Mouse (Mus musculus): ENCODE measurements around the gene Pik3cd.
"Not testable (repeated sequence)": the region's sequence is repeated elsewhere in the genome, so short reads cannot be mapped to it uniquely, and the experiment has no call there.

Pik3cd gene

GRCm38 (mm10) chr4:149650493-149651193 is 51.7 kb downstream of the Pik3cd start:
- peak; percentile 72 for DNase-seq (ENCODE audit: inconsistent ontology term)

DNA sequence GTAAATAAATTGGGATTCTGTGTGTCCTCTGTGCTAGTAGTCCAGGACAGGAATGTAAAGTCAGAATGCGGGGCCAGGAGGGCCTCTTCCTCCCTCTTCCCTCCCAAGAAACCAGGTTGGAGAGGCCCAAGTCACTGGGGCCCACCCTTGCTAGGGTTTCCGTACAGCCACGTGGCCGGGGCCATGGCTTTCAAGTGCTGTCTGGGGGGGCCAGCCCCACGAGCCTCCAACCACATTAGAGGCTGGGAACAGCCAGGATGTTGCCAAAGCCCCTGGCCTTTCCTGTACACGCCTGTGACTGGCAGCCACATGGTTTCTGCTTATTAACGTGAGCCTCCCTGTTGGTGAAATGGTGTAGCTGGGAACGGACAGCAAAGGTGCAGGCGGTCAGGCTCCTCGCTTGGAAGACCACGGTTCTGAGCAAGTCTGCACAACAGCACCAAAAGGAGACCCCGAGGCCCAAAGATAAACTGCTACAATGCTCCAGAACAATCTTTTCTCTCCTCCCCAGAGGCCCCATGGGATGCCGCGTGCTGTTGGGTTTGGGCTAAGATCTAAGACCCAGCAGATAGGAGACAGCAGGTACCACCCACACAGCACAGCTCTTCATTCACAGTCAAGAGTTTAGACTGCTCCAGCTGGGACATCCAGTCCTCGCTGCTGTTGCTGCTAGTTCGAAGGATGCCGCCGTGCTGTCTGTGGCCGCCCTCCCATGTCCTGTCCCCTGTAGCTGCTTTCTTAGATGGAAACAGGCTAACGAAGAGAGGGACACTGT is 54.2 kb downstream of the Pik3cd start:
- no peak for DNase-seq (ENCODE audit: inconsistent ontology term)

DNA sequence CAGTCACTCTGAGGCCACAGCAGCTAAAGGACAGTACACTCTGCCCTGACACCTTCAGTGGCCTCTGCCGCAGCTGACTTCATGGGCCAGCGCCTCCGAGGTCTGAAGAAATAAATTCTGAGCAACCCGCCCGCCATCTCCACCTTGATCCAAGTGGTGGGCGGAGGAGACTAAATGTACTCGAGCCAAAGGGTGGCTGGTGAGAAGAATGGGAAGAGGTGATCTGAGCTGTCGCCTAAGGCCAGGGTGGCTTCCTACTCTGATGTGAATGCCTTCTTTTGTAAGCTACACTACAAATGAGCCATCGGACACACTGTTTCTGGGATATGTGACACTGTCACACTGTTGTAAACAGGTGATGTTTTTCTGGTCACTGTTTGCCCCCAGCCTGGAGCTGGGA is 56.6 kb downstream of the Pik3cd start:
- DNase-seq (ENCODE audit: inconsistent ontology term): no peak

- DNase-seq (ENCODE audit: inconsistent ontology term): no peak
Measured at GRCm38 (mm10) chr4:149641956-149642355, 60.4 kb downstream of the Pik3cd start.

- DNase-seq (ENCODE audit: inconsistent ontology term): no peak
Measured at GRCm38 (mm10) chr4:149641400-149641799, 61.0 kb downstream of the Pik3cd start.

DNA sequence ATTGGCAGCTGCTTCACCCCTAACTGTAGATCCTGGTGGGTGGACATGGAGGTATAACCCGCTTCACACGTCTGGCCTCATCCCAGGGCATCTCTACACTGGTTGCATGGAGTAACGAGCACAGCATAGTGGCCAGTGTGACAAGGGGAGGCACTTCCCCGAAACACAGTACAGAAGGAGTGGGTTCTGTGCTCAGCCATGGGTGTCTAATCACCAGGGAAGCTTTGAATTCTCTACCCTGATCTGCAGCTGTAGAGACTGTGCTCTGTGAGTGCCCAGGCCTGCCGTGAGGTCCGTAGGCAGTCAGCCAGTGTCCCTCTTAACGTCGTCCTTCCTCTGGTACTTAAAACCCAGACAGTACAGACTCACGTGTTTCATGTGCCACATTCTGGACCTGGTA is 61.5 kb downstream of the Pik3cd start:
- no peak for DNase-seq (ENCODE audit: inconsistent ontology term)

GRCm38 (mm10) chr4:149637942-149638341 is 64.4 kb downstream of the Pik3cd start:
- peak; percentile 50 for DNase-seq (ENCODE audit: inconsistent ontology term)

GRCm38 (mm10) chr4:149635915-149636415 is 66.4 kb downstream of the Pik3cd start:
- DNase-seq (ENCODE audit: inconsistent ontology term): no peak

- no peak for DNase-seq (ENCODE audit: inconsistent ontology term)
Measured at GRCm38 (mm10) chr4:149634966-149635365, 67.4 kb downstream of the Pik3cd start.

GRCm38 (mm10) chr4:149634157-149634556 is 68.2 kb downstream of the Pik3cd start:
- no peak for DNase-seq (ENCODE audit: inconsistent ontology term)

DNA sequence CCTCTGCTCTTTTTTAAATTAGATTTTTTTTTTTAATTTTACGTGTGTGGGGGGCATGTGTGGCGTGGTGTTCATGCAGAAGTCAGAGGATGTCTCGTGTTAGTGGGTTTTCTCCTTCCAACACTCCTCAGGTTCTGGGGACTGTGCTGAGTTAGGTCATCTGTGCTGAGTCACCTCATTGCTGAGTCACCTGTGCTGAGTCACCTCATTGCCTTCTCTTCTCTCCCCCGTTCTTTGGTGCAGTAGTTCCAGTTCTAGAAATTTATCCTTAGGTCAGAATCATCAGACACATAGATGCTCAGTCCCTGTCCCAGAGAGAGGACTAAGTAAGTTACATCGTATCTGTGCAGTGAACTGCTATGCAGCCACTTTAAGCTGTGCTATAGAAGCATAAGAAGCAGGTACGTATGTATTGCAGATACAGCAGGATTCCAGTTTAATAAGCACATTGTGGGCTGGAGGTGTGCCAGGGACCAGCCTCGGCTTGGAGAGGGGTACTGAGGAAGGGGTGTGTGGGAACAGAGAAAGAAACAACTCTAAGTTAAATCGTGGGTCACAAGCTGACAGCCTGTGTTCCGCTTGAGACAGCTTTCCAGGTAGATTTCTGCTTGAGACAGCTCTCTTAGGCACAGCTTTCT is 69.6 kb downstream of the Pik3cd start:
- DNase-seq (ENCODE audit: inconsistent ontology term): no peak

DNA sequence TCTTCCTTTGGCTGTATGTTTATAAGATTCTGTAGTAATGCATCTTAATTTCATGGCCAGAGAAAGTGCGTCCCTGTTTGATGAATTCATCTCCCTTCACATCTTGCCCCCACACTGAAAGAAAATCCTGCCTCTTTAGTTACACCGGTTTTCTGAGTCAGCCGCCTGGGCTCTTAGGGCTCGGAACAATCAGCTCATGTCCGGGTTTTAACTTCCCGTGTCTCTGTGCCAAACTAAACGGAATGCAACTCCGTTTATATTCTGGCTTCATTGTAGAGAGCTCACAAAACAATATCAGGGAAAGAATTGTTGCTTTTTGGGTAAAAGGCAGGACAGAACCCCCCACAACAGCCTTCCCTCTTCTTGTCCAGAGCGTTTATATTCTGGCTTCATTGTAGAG is 73.6 kb downstream of the Pik3cd start:
- no peak for DNase-seq (ENCODE audit: inconsistent ontology term)

GRCm38 (mm10) chr4:149628372-149628771 is 74.0 kb downstream of the Pik3cd start:
- DNase-seq (ENCODE audit: inconsistent ontology term): peak; percentile 42

DNA sequence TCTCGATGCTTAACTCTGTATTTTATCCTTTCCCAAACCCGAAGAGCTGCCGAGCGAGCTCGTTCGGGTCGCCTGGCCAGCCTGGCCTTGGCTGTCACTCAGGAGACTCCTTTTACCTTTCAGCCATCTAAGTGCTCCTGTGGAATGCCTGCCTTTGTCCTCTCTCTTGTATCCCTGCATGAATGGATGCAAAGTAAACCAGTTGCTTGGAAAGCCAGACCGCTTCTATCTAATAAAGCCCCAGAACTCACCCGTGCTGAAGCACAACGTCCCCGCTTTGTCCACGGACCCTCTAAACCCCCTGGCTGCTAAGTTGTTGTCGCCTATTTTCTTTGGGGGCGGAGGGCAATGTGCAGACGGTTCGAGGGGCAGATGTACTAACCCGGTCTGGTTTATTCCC is 75.6 kb downstream of the Pik3cd start:
- DNase-seq (ENCODE audit: inconsistent ontology term): peak; percentile 45

DNA sequence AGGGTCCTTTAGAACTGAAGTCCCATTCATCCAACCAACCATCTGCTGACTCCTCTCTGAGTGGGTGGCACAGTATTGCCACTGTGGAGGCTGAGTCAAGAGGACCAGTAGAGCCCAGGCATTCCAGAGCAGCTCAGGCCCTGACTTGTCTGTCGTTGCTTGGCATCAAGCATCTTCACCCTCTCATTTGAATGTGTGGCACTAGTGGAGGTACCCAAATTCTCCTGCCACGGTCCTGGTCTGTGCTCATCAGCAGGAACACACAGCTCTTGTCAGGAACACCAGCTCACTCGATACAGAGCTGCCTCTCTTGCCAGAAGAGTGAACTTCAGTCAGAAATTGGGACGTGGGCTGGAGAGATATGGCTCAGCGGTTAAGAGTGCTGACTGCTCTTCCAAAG is 78.7 kb downstream of the Pik3cd start:
- peak; percentile 74 for DNase-seq (ENCODE audit: inconsistent ontology term)

DNA sequence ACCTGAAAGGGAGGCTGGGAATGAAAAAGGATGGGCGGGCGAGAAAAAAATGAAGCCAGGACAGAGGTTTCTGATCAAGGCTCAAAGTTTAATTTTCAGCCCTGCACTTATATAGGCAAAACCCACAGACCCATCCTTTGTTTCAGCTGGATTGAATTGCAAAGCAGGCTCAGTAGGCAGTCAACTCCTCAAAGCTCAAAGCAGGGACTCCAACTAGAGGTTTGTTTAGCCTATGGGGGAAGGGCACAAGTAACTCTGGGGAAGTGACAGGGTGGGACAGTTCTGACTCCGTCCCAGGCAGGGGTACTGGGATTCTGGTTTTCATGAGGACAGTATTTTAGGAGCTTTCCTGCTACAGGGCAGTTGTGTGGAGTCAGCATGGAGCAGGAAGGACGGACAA is 81.1 kb downstream of the Pik3cd start:
- DNase-seq (ENCODE audit: inconsistent ontology term): no peak

DNA sequence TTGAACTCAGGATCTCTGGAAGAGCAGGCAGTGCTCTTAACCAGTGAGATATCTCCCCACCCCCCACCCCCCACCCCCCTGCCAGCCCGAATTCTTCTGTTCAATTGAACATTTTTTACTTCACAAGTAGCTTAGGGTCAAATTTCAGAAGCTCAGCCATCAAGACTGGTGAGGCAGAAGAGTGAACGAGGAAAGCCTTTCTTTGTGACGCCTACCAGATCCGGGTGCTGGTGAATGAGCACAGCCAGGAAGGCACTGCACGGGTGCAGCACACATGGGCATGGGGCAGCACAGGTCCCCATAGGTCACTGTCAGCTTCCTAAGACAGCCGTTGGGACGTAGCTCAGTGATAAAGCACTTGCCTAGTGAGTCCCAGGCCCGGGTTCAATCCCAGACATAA is 82.4 kb downstream of the Pik3cd start:
- peak; percentile 60 for DNase-seq (ENCODE audit: inconsistent ontology term)

DNA sequence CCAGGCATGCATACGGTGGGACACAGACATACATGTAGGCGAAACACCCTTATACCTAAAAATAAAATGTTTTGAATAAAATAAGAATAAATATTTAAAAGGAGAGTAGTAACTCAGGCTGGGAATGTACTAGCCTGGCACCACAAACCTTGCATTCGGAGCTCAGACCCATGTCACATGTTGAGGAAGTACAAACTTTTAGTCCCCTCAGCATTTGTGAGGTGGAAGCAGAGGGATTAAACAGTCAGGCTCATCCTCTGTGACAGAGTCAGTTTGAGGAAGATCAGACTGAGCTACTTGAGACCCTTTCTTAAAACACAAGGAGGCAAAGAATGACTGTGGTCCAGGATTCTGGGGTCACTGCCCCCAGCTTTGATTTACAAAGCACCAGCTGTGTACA is 85.4 kb downstream of the Pik3cd start:
- DNase-seq (ENCODE audit: inconsistent ontology term): not testable (repeated sequence)

GRCm38 (mm10) chr4:149614869-149615268 is 87.5 kb downstream of the Pik3cd start:
- DNase-seq (ENCODE audit: inconsistent ontology term): no peak

DNA sequence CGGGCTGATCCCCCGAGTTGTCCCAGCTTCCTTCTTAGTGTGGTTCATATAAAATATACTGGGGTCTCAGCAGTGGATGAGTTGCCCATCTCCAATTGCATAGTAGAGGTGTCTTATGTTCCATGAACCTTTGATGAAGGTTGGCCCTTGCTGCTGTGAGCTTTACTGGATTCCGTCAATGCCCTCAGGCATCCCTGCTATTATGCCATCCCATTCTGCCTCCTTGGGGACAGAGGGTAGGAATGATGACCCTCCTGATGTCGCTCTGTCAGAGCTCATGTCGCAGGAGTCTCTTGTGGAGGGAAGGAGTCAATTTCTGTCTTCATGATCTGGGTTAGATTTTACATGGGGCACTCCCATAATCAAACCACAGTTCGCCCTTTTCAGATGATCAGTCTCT is 88.9 kb downstream of the Pik3cd start:
- not testable (repeated sequence) for DNase-seq (ENCODE audit: inconsistent ontology term)

GRCm38 (mm10) chr4:149611376-149612044 is 90.9 kb downstream of the Pik3cd start:
- no peak for DNase-seq (ENCODE audit: inconsistent ontology term)

Data from Muller cell, postnatal 12 days (primary cell).